Mouse (Mus musculus) kidney, adult 2 months (tissue): Measurements from ENCODE around the gene Vmn2r23.

Experiments used
- CTCF ChIP-seq: fragments of 200-500 bp; conservative IDR thresholded peaks from 2 replicates; pipeline ENCODE4 v1.5.1; 2011; ENCODE audit warnings: low read depth, mild to moderate bottlenecking, control low read depth, low read length, moderate library complexity, mixed read lengths; ENCODE audit not compliant: insufficient read depth, insufficient read length
- POLR2A ChIP-seq: fragments of 200-500 bp; IDR thresholded peaks from one replicate; pipeline ENCODE4 v1.6.1; 2011; ENCODE audit warnings: low read depth, low read length, control low read depth

- TF ChIP-seq CTCF (no peak), POLR2A (no peak)
These were observed 45.4 kb upstream of the Vmn2r23 start for GRCm38 (mm10) chr6:123657040-123657439.
